Comparison of ENCODE assay signal across 24 mouse cellular contexts in genomic region chr5:83405266-83405954, GRCm38 (mm10). TPM values are rescaled to one million over a fixed set of nuclear protein-coding genes. Genes with fewer than 3 reads are reported as not detected.
A peak's percentile ranks its signal among the peaks of the same experiment; 100 is the strongest.
DNase-seq lines count a peak whose midpoint lies in the region; ATAC-seq lines count a peak whose summit lies in the region.
"Had no signal": no experiment of that assay in that cellular context is flagged by ENCODE, and none has a peak within 500 bp of the region (broad histone marks: within the 10 kb centered on the region; RNA-seq: fewer than 3 reads in every experiment).

No protein-coding gene starts in this region.

- H3K9ac ChIP-seq in forebrain, embryonic 14.5 days (ENCODE audit: low read length) = no peak overlapping the region
- H3K9ac ChIP-seq in forebrain, embryonic 16.5 days (replicated peaks; ENCODE audit: low read depth, low read length) = no peak overlapping the region
- H3K9ac ChIP-seq: embryonic facial prominence, embryonic 15.5 days; heart, embryonic 13.5 days; hindbrain, embryonic 14.5 days; intestine, embryonic 15.5 days; liver, embryonic 13.5 days; lung, embryonic 14.5 days; midbrain, embryonic 12.5 days had no signal

- WGBS in forebrain, embryonic 14.5 days = 64% methylated on average over 4 of the region's 4 CpGs
- WGBS in forebrain, embryonic 10.5 days = 82% methylated on average over 4 of the region's 4 CpGs
- WGBS in forebrain, embryonic 16.5 days = 48% methylated on average over 4 of the region's 4 CpGs

- H3K36me3 ChIP-seq in forebrain, embryonic 14.5 days (ENCODE audit: control insufficient read depth, insufficient read depth, low read length) = no peaks in the 10 kb centered on the region
- no peaks in the 10 kb centered on the region for H3K36me3 ChIP-seq in forebrain, embryonic 10.5 days (replicated peaks)
- no peaks in the 10 kb centered on the region for H3K36me3 ChIP-seq in forebrain, embryonic 16.5 days (ENCODE audit: control insufficient read depth, insufficient read depth)
- H3K36me3 ChIP-seq: embryonic facial prominence, embryonic 15.5 days; heart, embryonic 13.5 days; intestine, embryonic 15.5 days; liver, embryonic 13.5 days; midbrain, embryonic 12.5 days had no signal

- no peaks in the 10 kb centered on the region for H3K27me3 ChIP-seq in forebrain, embryonic 14.5 days (replicated peaks; ENCODE audit: control insufficient read depth, insufficient read depth, low read length)
- H3K27me3 ChIP-seq in forebrain, embryonic 10.5 days (ENCODE audit: poor library complexity, severe bottlenecking) = no peaks in the 10 kb centered on the region
- H3K27me3 ChIP-seq in forebrain, embryonic 16.5 days (replicated peaks; ENCODE audit: control insufficient read depth, insufficient read depth, low read length) = no peaks in the 10 kb centered on the region
- H3K27me3 ChIP-seq: embryonic facial prominence, embryonic 15.5 days; heart, embryonic 13.5 days; intestine, embryonic 15.5 days; liver, embryonic 13.5 days; midbrain, embryonic 12.5 days had no signal

- peak; percentile 75 for DNase-seq in forebrain, embryonic 14.5 days (ENCODE audit: low spot score)
- DNase-seq in forebrain, embryonic 10.5 days (ENCODE audit: extremely low spot score, low spot score) = no peak
- DNase-seq in layer of hippocampus, adult 9-10 months (ENCODE audit: low spot score) = peak; percentile 22
- DNase-seq in layer of hippocampus, postnatal 10 days (ENCODE audit: low spot score in 2 of 2) = no peak
- peak; percentile 19 for DNase-seq in brain, adult 2 months (ENCODE audit: low read depth, low spot score)
- DNase-seq in left cerebral cortex, postnatal 25 days (ENCODE audit: low spot score in 2 of 2) = no peak
- DNase-seq in spleen, adult 12 weeks (ENCODE audit: low spot score) = no peak
- DNase-seq: adrenal gland, postnatal 25 days; B cell, adult 2 months; cerebellum, adult 8-10 months; heart, adult 18-20 months; kidney, adult 9 months; kidney, postnatal 36 days; liver, embryonic 13.5 days; lung, embryonic 14.5 days; thymus, postnatal 25 days had no signal

- intact Hi-C loops in left cerebral cortex, postnatal 25 days (cut with DNase I) = no loop called here

- no peak overlapping the region for H3K4me3 ChIP-seq in forebrain, embryonic 14.5 days (ENCODE audit: low read depth, low read length)
- no peak overlapping the region for H3K4me3 ChIP-seq in forebrain, embryonic 10.5 days
- H3K4me3 ChIP-seq in forebrain, embryonic 16.5 days (replicated peaks; ENCODE audit: low read length) = no peak overlapping the region
- H3K4me3 ChIP-seq: embryonic facial prominence, embryonic 15.5 days; heart, embryonic 13.5 days; intestine, embryonic 15.5 days; liver, embryonic 13.5 days; midbrain, embryonic 12.5 days had no signal

- H3K9me3 ChIP-seq in forebrain, embryonic 14.5 days (replicated peaks; ENCODE audit: control insufficient read depth, low read length) = no peaks in the 10 kb centered on the region
- no peaks in the 10 kb centered on the region for H3K9me3 ChIP-seq in forebrain, embryonic 10.5 days
- no peaks in the 10 kb centered on the region for H3K9me3 ChIP-seq in forebrain, embryonic 16.5 days (ENCODE audit: control insufficient read depth, low read length)
- H3K9me3 ChIP-seq: embryonic facial prominence, embryonic 15.5 days; heart, embryonic 13.5 days; intestine, embryonic 15.5 days; liver, embryonic 13.5 days; midbrain, embryonic 12.5 days had no signal

- no peak overlapping the region for H3K4me2 ChIP-seq in forebrain, embryonic 14.5 days (ENCODE audit: low read length)
- H3K4me2 ChIP-seq in forebrain, embryonic 16.5 days (ENCODE audit: low read length) = no peak overlapping the region
- H3K4me2 ChIP-seq: embryonic facial prominence, embryonic 15.5 days; heart, embryonic 13.5 days; hindbrain, embryonic 14.5 days; intestine, embryonic 15.5 days; liver, embryonic 13.5 days; lung, embryonic 14.5 days; midbrain, embryonic 12.5 days had no signal

- no peaks in the 10 kb centered on the region for H3K4me1 ChIP-seq in forebrain, embryonic 14.5 days (ENCODE audit: control insufficient read depth, insufficient read depth, low read length)
- H3K4me1 ChIP-seq in forebrain, embryonic 10.5 days = no peaks in the 10 kb centered on the region
- no peaks in the 10 kb centered on the region for H3K4me1 ChIP-seq in forebrain, embryonic 16.5 days (replicated peaks; ENCODE audit: control insufficient read depth, insufficient read depth, low read length)
- H3K4me1 ChIP-seq: embryonic facial prominence, embryonic 15.5 days; heart, embryonic 13.5 days; intestine, embryonic 15.5 days; liver, embryonic 13.5 days; midbrain, embryonic 12.5 days had no signal

- H3K27ac ChIP-seq in forebrain, embryonic 14.5 days (ENCODE audit: low read depth, low read length) = no peak overlapping the region
- H3K27ac ChIP-seq in forebrain, embryonic 10.5 days = no peak overlapping the region
- no peak overlapping the region for H3K27ac ChIP-seq in forebrain, embryonic 16.5 days (ENCODE audit: low read length)
- H3K27ac ChIP-seq: embryonic facial prominence, embryonic 15.5 days; heart, embryonic 13.5 days; hindbrain, embryonic 14.5 days; intestine, embryonic 15.5 days; liver, embryonic 13.5 days; macrophage; midbrain, embryonic 12.5 days had no signal

- peak; percentile 85; the same call in 1 of the 2 replicates for ATAC-seq in forebrain, embryonic 14.5 days
- peak; percentile 92 for ATAC-seq in forebrain, embryonic 16.5 days
- ATAC-seq: intestine, embryonic 15.5 days had no signal

RNA-seq across cellular contexts. Expression of gene Tecrl, which starts 50.4 kb away (rescaled TPM):
- 0.09 and 0.14 TPM in 2 replicates for polyA plus RNA-seq in forebrain, embryonic 14.5 days (2014; fragmentation: Nextera tagmentation; extraction: Ambion mirVana)
- polyA plus RNA-seq in forebrain, embryonic 10.5 days (2016; fragmentation: Nextera tagmentation; extraction: Ambion mirVana) = 0.09 and 0.17 TPM in 2 replicates
- total RNA-seq in layer of hippocampus, postnatal 10 days (2021) = under 1 TPM in 1 of 2 experiments, not detected in 1; 0.16 TPM
- not detected in 2 replicates for polyA plus RNA-seq in forebrain, embryonic 16.5 days (2015; fragmentation: Nextera tagmentation; extraction: Ambion mirVana)
- under 1 TPM in 1 of 2 experiments, not detected in 1; 0.16 TPM for total RNA-seq in left cerebral cortex, postnatal 25 days (2021)
- total RNA-seq: adrenal gland, postnatal 25 days had no signal
- polyA plus RNA-seq: macrophage; small intestine, adult 2 months had no signal

Comparison
In these comparisons a context has a peak if more than half of its experiments do, and no peak if none do; other contexts are left out.
1. DNase-seq: peak in forebrain, embryonic 14.5 days (single experiment), layer of hippocampus, adult 9-10 months (single experiment) and brain, adult 2 months (single experiment); none in forebrain, embryonic 10.5 days (single experiment), layer of hippocampus, postnatal 10 days (0 of 2), left cerebral cortex, postnatal 25 days (0 of 2) and spleen, adult 12 weeks (single experiment).